In genomic region chr10:64049946-64050345, GRCm38 (mm10) we compare ENCODE assay signal across 26 mouse cellular contexts. TPM values are rescaled to one million over a fixed set of nuclear protein-coding genes. Genes with fewer than 3 reads are reported as not detected.
A peak's percentile ranks its signal among the peaks of the same experiment; 100 is the strongest.
DNase-seq lines count a peak whose midpoint lies in the region; ATAC-seq and TF ChIP-seq lines count a peak whose summit lies in the region.
"Had no signal": no experiment of that assay in that cellular context is flagged by ENCODE, and none has a peak within 500 bp of the region (broad histone marks: within the 10 kb centered on the region; RNA-seq: fewer than 3 reads in every experiment).

No protein-coding gene starts in this region.

- H3K4me1 ChIP-seq in hindbrain, embryonic 16.5 days (ENCODE audit: control insufficient read depth, insufficient read depth, low read depth, low read length), result no peaks in the 10 kb centered on the region
- no peaks in the 10 kb centered on the region for H3K4me1 ChIP-seq in hindbrain, embryonic 10.5 days (replicated peaks)
- H3K4me1 ChIP-seq: embryonic facial prominence, embryonic 12.5 days; embryonic facial prominence, embryonic 15.5 days; intestine, embryonic 15.5 days had no signal

- H3K27ac ChIP-seq in hindbrain, embryonic 16.5 days (ENCODE audit: low read depth, low read length), result no peak overlapping the region
- H3K27ac ChIP-seq in hindbrain, embryonic 10.5 days, result no peak overlapping the region
- peak overlapping the region; percentile 26; the same call in 1 of the 2 replicates for H3K27ac ChIP-seq in left cerebral cortex, adult 2 months
- H3K27ac ChIP-seq: embryonic facial prominence, embryonic 12.5 days; embryonic facial prominence, embryonic 15.5 days; gastrocnemius, adult 2 months; hindbrain, embryonic 14.5 days; intestine, embryonic 15.5 days had no signal

- H3K9ac ChIP-seq in hindbrain, embryonic 16.5 days (ENCODE audit: low read depth, low read length), result no peak overlapping the region
- H3K9ac ChIP-seq: embryonic facial prominence, embryonic 12.5 days; embryonic facial prominence, embryonic 15.5 days; forebrain, postnatal 0 days; hindbrain, embryonic 14.5 days; intestine, embryonic 15.5 days had no signal

- H3K9me3 ChIP-seq in hindbrain, embryonic 16.5 days (ENCODE audit: control insufficient read depth, low read length), result no peaks in the 10 kb centered on the region
- no peaks in the 10 kb centered on the region for H3K9me3 ChIP-seq in hindbrain, embryonic 10.5 days
- H3K9me3 ChIP-seq: embryonic facial prominence, embryonic 12.5 days; embryonic facial prominence, embryonic 15.5 days; G1E; intestine, embryonic 15.5 days had no signal

- no peak for DNase-seq in hindbrain, embryonic 10.5 days (ENCODE audit: low spot score)
- DNase-seq in left cerebral cortex, adult 2 months (ENCODE audit: extremely low spot score in 1 of 2, low spot score in 2 of 2), result no peak
- no peak for DNase-seq in left cerebral cortex, postnatal 25 days (ENCODE audit: low spot score in 2 of 2)
- peak; percentile 15 for DNase-seq in brain, adult 2 months (ENCODE audit: low read depth, low spot score)
- no peak for DNase-seq in spleen, postnatal 36 days (ENCODE audit: low spot score in 2 of 2)
- DNase-seq: adrenal gland, postnatal 10 days; adrenal gland, postnatal 36 days; B cell, adult 2 months; cerebellum, adult 11-12 months; cerebellum, adult 8-10 months; forebrain, postnatal 0 days; gastrocnemius, adult 2 months; gastrocnemius, postnatal 14 days; heart, adult 11 months had no signal

- no peaks in the 10 kb centered on the region for H3K36me3 ChIP-seq in hindbrain, embryonic 16.5 days (ENCODE audit: control insufficient read depth, insufficient read depth, low read length)
- no peaks in the 10 kb centered on the region for H3K36me3 ChIP-seq in hindbrain, embryonic 10.5 days
- H3K36me3 ChIP-seq: embryonic facial prominence, embryonic 12.5 days; embryonic facial prominence, embryonic 15.5 days; G1E; intestine, embryonic 15.5 days had no signal

- 67% methylated on average over 6 of the region's 6 CpGs for WGBS in hindbrain, embryonic 16.5 days
- 84% methylated on average over 6 of the region's 6 CpGs for WGBS in hindbrain, embryonic 10.5 days

- H3K27me3 ChIP-seq in hindbrain, embryonic 16.5 days (replicated peaks; ENCODE audit: control insufficient read depth, insufficient read depth, low read length), result no peaks in the 10 kb centered on the region
- H3K27me3 ChIP-seq in hindbrain, embryonic 10.5 days (ENCODE audit: insufficient read depth, poor library complexity, severe bottlenecking), result no peaks in the 10 kb centered on the region
- H3K27me3 ChIP-seq: CH12.LX; embryonic facial prominence, embryonic 12.5 days; embryonic facial prominence, embryonic 15.5 days; intestine, embryonic 15.5 days; Patski had no signal

- no peak overlapping the region for H3K4me2 ChIP-seq in hindbrain, embryonic 16.5 days (ENCODE audit: low read length)
- H3K4me2 ChIP-seq: embryonic facial prominence, embryonic 12.5 days; embryonic facial prominence, embryonic 15.5 days; heart, embryonic 11.5 days; hindbrain, embryonic 14.5 days; intestine, embryonic 15.5 days had no signal

- no peak overlapping the region for H3K4me3 ChIP-seq in hindbrain, embryonic 16.5 days (ENCODE audit: low read length)
- H3K4me3 ChIP-seq in hindbrain, embryonic 10.5 days, result no peak overlapping the region
- no peak overlapping the region for H3K4me3 ChIP-seq in left cerebral cortex, adult 2 months
- H3K4me3 ChIP-seq: embryonic facial prominence, embryonic 12.5 days; embryonic facial prominence, embryonic 15.5 days; gastrocnemius, adult 2 months; intestine, embryonic 15.5 days had no signal

- intact Hi-C loops in left cerebral cortex, adult 2 months (cut with DNase I), result loop anchor here (10.0 kb wide), 1 partner anchor 335 kb away; no protein-coding TSS in a partner anchor
- intact Hi-C loops in left cerebral cortex, postnatal 25 days (cut with DNase I), result loop anchor here (10.0 kb wide), 1 partner anchor 465 kb away; no protein-coding TSS in a partner anchor

- ATAC-seq in hindbrain, embryonic 16.5 days, result 0 out of 2 replicates have a peak, but pooled peaks have one; percentile 20
- ATAC-seq: forebrain, embryonic 14.5 days; forebrain, postnatal 0 days; intestine, embryonic 15.5 days; Patski had no signal

- TF ChIP-seq CTCF in left cerebral cortex, adult 2 months (IDR thresholded peaks at IDR 0.05), result no peak

RNA-seq across cellular contexts. Expression of gene Lrrtm3, which starts 40.1 kb away (rescaled TPM):
- 41.3 and 45.7 TPM in 2 replicates for polyA plus RNA-seq in hindbrain, embryonic 16.5 days (2015; fragmentation: Nextera tagmentation; extraction: Ambion mirVana)
- 2.7 and 4.4 TPM in 2 replicates for polyA plus RNA-seq in hindbrain, embryonic 10.5 days (2016; fragmentation: Nextera tagmentation; extraction: Ambion mirVana)
- total RNA-seq in left cerebral cortex, adult 2 months (2021), result 10 to 100 TPM; 73.1 to 75.5 TPM
- 10 to 100 TPM; 75.3 to 82.2 TPM for total RNA-seq in left cerebral cortex, postnatal 25 days (2021)
- total RNA-seq: CH12.LX; common myeloid progenitor, adult 5-6 weeks; G1E; hematopoietic stem cell, adult 5-6 weeks had no signal
- polyA plus RNA-seq: G1E had no signal
